Mouse (Mus musculus) liver, adult 2 months (tissue): ENCODE data around the gene Prelid1.

Experiments
- CTCF ChIP-seq: fragments of 200-500 bp; IDR thresholded peaks from 2 replicates; pipeline ENCODE4 v1.5.1; 2011; ENCODE audit warnings: low read depth, low read length, control low read depth
- POLR2A ChIP-seq: fragments of 200-500 bp; IDR thresholded peaks from 2 replicates; pipeline ENCODE4 v1.6.1; 2011; ENCODE audit warnings: low read length, control low read depth; ENCODE audit not compliant: insufficient read depth; ENCODE audit errors: extremely low read depth

DNA sequence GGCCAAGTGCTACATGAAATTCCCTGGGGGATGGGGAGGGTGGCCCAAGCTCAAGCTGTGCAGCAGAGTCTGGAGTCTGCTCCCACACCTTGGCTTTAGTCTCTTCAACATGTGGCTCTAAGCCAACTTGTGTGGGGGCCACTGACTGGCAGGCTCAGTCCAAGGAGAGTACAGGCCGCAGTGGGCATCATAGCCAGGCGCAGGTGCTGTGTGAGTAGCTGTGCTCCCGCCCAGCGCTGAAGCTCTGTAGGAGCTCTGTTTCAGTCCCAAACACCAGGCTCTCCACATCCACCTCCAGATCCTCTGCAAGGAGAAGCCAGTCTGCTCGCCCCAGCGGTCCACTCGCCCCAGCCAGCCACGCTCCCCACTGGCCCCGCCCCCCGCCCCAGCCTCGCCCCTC is 5.3 kb downstream of the Prelid1 start:
- TF ChIP-seq CTCF, result no peak
- TF ChIP-seq POLR2A, result no peak
